Mouse (Mus musculus) liver, postnatal 0 days (tissue): Measurements from ENCODE around the gene Rln3.

Experiments
- CTCF ChIP-seq: sonication (generic); IDR thresholded peaks from 2 replicates; pipeline ENCODE4 v1.5.1; 2016; ENCODE audit warnings: antibody characterized with exemption, low read depth
- EP300 ChIP-seq: IDR thresholded peaks from 2 replicates; pipeline ENCODE4 v1.6.1; 2016; ENCODE audit warnings: antibody characterized with exemption, low read depth, mild to moderate bottlenecking

GRCm38 (mm10) chr8:84066291-84066930 is 21.6 kb upstream of the Rln3 start, which contains the start of gene Rfx1:
- no peak for TF ChIP-seq CTCF
- peak; percentile 71; the same call in 1 of the 2 replicates for TF ChIP-seq EP300
